Comparison of ENCODE assay signal across 8 mouse cellular contexts in the genomic region with DNA sequence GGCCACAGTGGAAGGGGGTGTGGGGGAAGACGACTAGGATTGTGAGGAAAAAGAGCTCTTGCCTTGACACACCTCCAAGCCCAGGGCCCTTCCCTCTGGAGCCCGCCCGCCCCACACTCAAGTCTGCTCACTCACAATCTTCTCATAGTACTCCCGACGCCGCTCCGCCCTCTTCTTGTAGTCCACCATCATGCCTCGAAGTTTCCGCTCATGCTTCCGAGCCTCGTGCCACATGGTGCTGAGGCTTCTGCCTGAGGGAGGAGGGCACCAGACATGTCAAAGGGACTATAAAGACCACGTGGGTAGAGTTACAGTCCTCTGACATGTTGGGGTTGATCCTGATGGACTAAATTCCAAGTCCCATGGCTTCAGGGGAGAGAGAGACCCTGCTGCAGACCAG. TPM values are rescaled to one million over a fixed set of nuclear protein-coding genes. Genes with fewer than 3 reads are reported as not detected.
DNase-seq lines count a peak whose midpoint lies in the region; ATAC-seq and TF ChIP-seq lines count a peak whose summit lies in the region.

No protein-coding gene starts in this region.

- no peak for TF ChIP-seq CTCF in layer of hippocampus, adult 2 months (conservative IDR thresholded peaks at IDR 0.05)
- TF ChIP-seq CTCF in olfactory bulb, adult 2 months (IDR thresholded peaks at IDR 0.05; ENCODE audit: insufficient read depth, low read depth, low read length), result no peak

- no peaks in the 10 kb centered on the region for H3K9me3 ChIP-seq in embryonic facial prominence, embryonic 13.5 days
- H3K9me3 ChIP-seq in limb, embryonic 11.5 days (ENCODE audit: control insufficient read depth, low read length), result no peaks in the 10 kb centered on the region

- WGBS in embryonic facial prominence, embryonic 13.5 days, result 77% methylated on average over 12 of the region's 12 CpGs
- 85% methylated on average over 12 of the region's 12 CpGs for WGBS in limb, embryonic 11.5 days
- WGBS in olfactory bulb, adult 2 months, result 77% methylated on average over 12 of the region's 12 CpGs

- no peak for ATAC-seq in embryonic facial prominence, embryonic 13.5 days (ENCODE audit: insufficient number of reproducible peaks, insufficient read depth, low FRiP score, low TSS enrichment, low read depth)
- ATAC-seq in limb, embryonic 11.5 days (ENCODE audit: insufficient number of reproducible peaks, low FRiP score, low TSS enrichment, low read depth), result no peak

- peak overlapping the region; percentile 69 for H3K4me2 ChIP-seq in embryonic facial prominence, embryonic 13.5 days
- peak overlapping the region; percentile 84 for H3K4me2 ChIP-seq in limb, embryonic 11.5 days (ENCODE audit: low read depth, severe bottlenecking)

- H3K27me3 ChIP-seq in embryonic facial prominence, embryonic 13.5 days, result no peaks in the 10 kb centered on the region
- H3K27me3 ChIP-seq in limb, embryonic 11.5 days (ENCODE audit: control insufficient read depth, insufficient read depth, low read length), result no peaks in the 10 kb centered on the region

- DNase-seq in layer of hippocampus, adult 2 months (ENCODE audit: low spot score in 2 of 2), result no peak
- no peak for DNase-seq in layer of hippocampus, adult 9-11 months
- DNase-seq in limb, embryonic 11.5 days (ENCODE audit: low spot score), result no peak
- no peak for DNase-seq in layer of hippocampus, postnatal 10 days (ENCODE audit: low spot score in 2 of 2)
- no peak for DNase-seq in right cerebral cortex, postnatal 25 days
- no peak for DNase-seq in frontal cortex, postnatal 10 days (ENCODE audit: low spot score in 2 of 2)

- H3K4me1 ChIP-seq in embryonic facial prominence, embryonic 13.5 days, result peaks cover 24% of the 10 kb centered on the region
- peaks cover 11% of the 10 kb centered on the region for H3K4me1 ChIP-seq in limb, embryonic 11.5 days (ENCODE audit: control insufficient read depth, insufficient read depth, low read length)
- H3K4me1 ChIP-seq in olfactory bulb, adult 2 months (ENCODE audit: control insufficient read depth, insufficient read depth, low read length), result peaks cover 23% of the 10 kb centered on the region

- peak overlapping the region; percentile 97 for H3K4me3 ChIP-seq in layer of hippocampus, adult 2 months
- peak overlapping the region; percentile 99 for H3K4me3 ChIP-seq in embryonic facial prominence, embryonic 13.5 days
- H3K4me3 ChIP-seq in limb, embryonic 11.5 days (ENCODE audit: low read depth, low read length), result peak overlapping the region; percentile 94; the same call in 1 of the 2 replicates
- peak overlapping the region; percentile 15; the same call in 1 of the 2 replicates for H3K4me3 ChIP-seq in olfactory bulb, adult 2 months (ENCODE audit: insufficient read depth, low read depth, low read length)

- peak overlapping the region; percentile 90 for H3K27ac ChIP-seq in layer of hippocampus, adult 2 months
- H3K27ac ChIP-seq in embryonic facial prominence, embryonic 13.5 days, result no peak overlapping the region
- H3K27ac ChIP-seq in limb, embryonic 11.5 days (replicated peaks; ENCODE audit: low read depth, low read length), result no peak overlapping the region
- H3K27ac ChIP-seq in olfactory bulb, adult 2 months (ENCODE audit: insufficient read depth, low read depth, low read length), result no peak overlapping the region

- no peak for TF ChIP-seq POLR2A in olfactory bulb, adult 2 months (IDR thresholded peaks at IDR 0.05; ENCODE audit: insufficient read depth, low read depth, low read length)

- H3K9ac ChIP-seq in embryonic facial prominence, embryonic 13.5 days, result peak overlapping the region; percentile 98
- H3K9ac ChIP-seq in limb, embryonic 11.5 days (ENCODE audit: low read length), result no peak overlapping the region

- peaks cover 50% of the 10 kb centered on the region for H3K36me3 ChIP-seq in embryonic facial prominence, embryonic 13.5 days
- H3K36me3 ChIP-seq in limb, embryonic 11.5 days (ENCODE audit: control insufficient read depth, insufficient read depth, low read length), result peaks cover 18% of the 10 kb centered on the region; the same call in 1 of the 2 replicates

RNA-seq across cellular contexts. Expression of a gene that starts 1.2 kb away (rescaled TPM):
- total RNA-seq in layer of hippocampus, adult 2 months (2021), result 100 to 1,000 TPM in 1 of 2 experiments, 10 to 100 TPM in 1; 95.4 to 112 TPM
- polyA plus RNA-seq in embryonic facial prominence, embryonic 13.5 days (2015; fragmentation: Nextera tagmentation; extraction: Ambion mirVana), result 61.2 and 73.9 TPM in 2 replicates
- 55.9 and 61.5 TPM in 2 replicates for polyA plus RNA-seq in limb, embryonic 11.5 days (2014; fragmentation: Nextera tagmentation; extraction: Ambion mirVana)
- not detected in 2 replicates for polyA plus RNA-seq in olfactory bulb, adult 2 months (2012; ENCODE audit: insufficient read depth, insufficient read length, low replicate concordance, missing spikeins)
- 10 to 100 TPM; 86.8 to 98.8 TPM for total RNA-seq in layer of hippocampus, postnatal 10 days (2021)

RNA-seq across cellular contexts. Expression of a gene that starts 25.7 kb away (rescaled TPM):
- 10 to 100 TPM; 38.8 to 43.9 TPM for total RNA-seq in layer of hippocampus, adult 2 months (2021)
- polyA plus RNA-seq in embryonic facial prominence, embryonic 13.5 days (2015; fragmentation: Nextera tagmentation; extraction: Ambion mirVana), result 169 and 174 TPM in 2 replicates
- 183 and 185 TPM in 2 replicates for polyA plus RNA-seq in limb, embryonic 11.5 days (2014; fragmentation: Nextera tagmentation; extraction: Ambion mirVana)
- not detected in 2 replicates for polyA plus RNA-seq in olfactory bulb, adult 2 months (2012; ENCODE audit: insufficient read depth, insufficient read length, low replicate concordance, missing spikeins)
- total RNA-seq in layer of hippocampus, postnatal 10 days (2021), result 10 to 100 TPM; 41.3 to 42.5 TPM

RNA-seq across cellular contexts. Expression of a gene that starts 26.0 kb away (rescaled TPM):
- under 1 TPM; 0.81 to 0.95 TPM for total RNA-seq in layer of hippocampus, adult 2 months (2021)
- polyA plus RNA-seq in embryonic facial prominence, embryonic 13.5 days (2015; fragmentation: Nextera tagmentation; extraction: Ambion mirVana), result 0.67 and 0.83 TPM in 2 replicates
- 0.21 and 0.52 TPM in 2 replicates for polyA plus RNA-seq in limb, embryonic 11.5 days (2014; fragmentation: Nextera tagmentation; extraction: Ambion mirVana)
- not detected in 2 replicates for polyA plus RNA-seq in olfactory bulb, adult 2 months (2012; ENCODE audit: insufficient read depth, insufficient read length, low replicate concordance, missing spikeins)
- not detected for total RNA-seq in layer of hippocampus, postnatal 10 days (2021)

RNA-seq across cellular contexts. Expression of a gene that starts 26.2 kb away (rescaled TPM):
- 10 to 100 TPM in 1 of 2 experiments, 1 to 10 TPM in 1; 9.8 to 11.3 TPM for total RNA-seq in layer of hippocampus, adult 2 months (2021)
- 7.5 and 10.5 TPM in 2 replicates for polyA plus RNA-seq in embryonic facial prominence, embryonic 13.5 days (2015; fragmentation: Nextera tagmentation; extraction: Ambion mirVana)
- polyA plus RNA-seq in limb, embryonic 11.5 days (2014; fragmentation: Nextera tagmentation; extraction: Ambion mirVana), result 4.7 and 5.3 TPM in 2 replicates
- not detected in 2 replicates for polyA plus RNA-seq in olfactory bulb, adult 2 months (2012; ENCODE audit: insufficient read depth, insufficient read length, low replicate concordance, missing spikeins)
- 10 to 100 TPM in 1 of 2 experiments, 1 to 10 TPM in 1; 9.2 to 10.8 TPM for total RNA-seq in layer of hippocampus, postnatal 10 days (2021)

RNA-seq across cellular contexts. Expression of a gene that starts 40.2 kb away (rescaled TPM):
- 100 to 1,000 TPM; 116 to 118 TPM for total RNA-seq in layer of hippocampus, adult 2 months (2021)
- polyA plus RNA-seq in embryonic facial prominence, embryonic 13.5 days (2015; fragmentation: Nextera tagmentation; extraction: Ambion mirVana), result 26.0 and 30.3 TPM in 2 replicates
- polyA plus RNA-seq in limb, embryonic 11.5 days (2014; fragmentation: Nextera tagmentation; extraction: Ambion mirVana), result 3.9 and 5.5 TPM in 2 replicates
- not detected in 2 replicates for polyA plus RNA-seq in olfactory bulb, adult 2 months (2012; ENCODE audit: insufficient read depth, insufficient read length, low replicate concordance, missing spikeins)
- 10 to 100 TPM; 82.0 to 83.6 TPM for total RNA-seq in layer of hippocampus, postnatal 10 days (2021)

Comparison
In these comparisons a context has a peak if more than half of its experiments do, and no peak if none do; other contexts are left out.
1. H3K4me3 ChIP-seq: peak in every context shown above with its lines; median percentile 99 in embryonic facial prominence, embryonic 13.5 days; 97 in layer of hippocampus, adult 2 months; 94 in limb, embryonic 11.5 days; 15 in olfactory bulb, adult 2 months.
2. RNA of a gene that starts 25.7 kb away (polyA plus RNA-seq): 183 to 185 TPM in limb, embryonic 11.5 days and 169 to 174 TPM in embryonic facial prominence, embryonic 13.5 days; not detected in olfactory bulb, adult 2 months; every median in the first group is over 100 times any median in the second.